Mouse (Mus musculus) liver, adult (tissue): ENCODE measurements around the gene C7.

ENCODE experiments used
- GATA4 ChIP-seq: IDR thresholded peaks from 2 replicates; pipeline ENCODE4 v1.6.1; 2014; ENCODE audit warnings: mild to moderate bottlenecking, low read length; ENCODE audit not compliant: insufficient replicate concordance

The C7 gene

GRCm38 (mm10) chr15:5009644-5010107 is 53.9 kb downstream of the C7 start:
- no peak for TF ChIP-seq GATA4

- no peak for TF ChIP-seq GATA4
Observed at GRCm38 (mm10) chr15:5003503-5004196, 59.9 kb downstream of the C7 start.

GRCm38 (mm10) chr15:5002903-5003302 is 60.6 kb downstream of the C7 start:
- no peak for TF ChIP-seq GATA4

- no peak for TF ChIP-seq GATA4
Observed at GRCm38 (mm10) chr15:4973355-4973754, 90.2 kb downstream of the C7 start.
